Mouse (Mus musculus) c-Kit-positive CD71-positive TER-119-negative erythroid progenitor cells, embryonic 14.5 days (primary cell): ENCODE results near the gene Ppp1r3c.
"Not testable (repeated sequence)": the region's sequence is repeated elsewhere in the genome, so short reads cannot be mapped to it uniquely, and the experiment has no call there.

ENCODE experiments used
- DNase-seq: peaks from one replicate; pipeline ENCODE4 v3.0.0-alpha.2; 2013; ENCODE audit warnings: low read depth

The Ppp1r3c gene

GRCm38 (mm10) chr19:36736537-36736936 lies at the start of gene Ppp1r3c:
Gene Ppp1r3c (minus strand): TSS chr19:36736653.
- no peak for DNase-seq

- DNase-seq: no peak
Measured at GRCm38 (mm10) chr19:36783179-36783578, 46.7 kb upstream of the Ppp1r3c start.

GRCm38 (mm10) chr19:36782591-36782990 lies 46.1 kb upstream of the Ppp1r3c start:
- DNase-seq: no peak

- DNase-seq: no peak
Measured at GRCm38 (mm10) chr19:36781996-36782395, 45.5 kb upstream of the Ppp1r3c start.

- no peak for DNase-seq
Measured at GRCm38 (mm10) chr19:36780375-36780774, 43.9 kb upstream of the Ppp1r3c start.

- DNase-seq: no peak
Measured at GRCm38 (mm10) chr19:36779765-36780164, 43.3 kb upstream of the Ppp1r3c start.

GRCm38 (mm10) chr19:36775531-36775930 lies 39.1 kb upstream of the Ppp1r3c start:
- DNase-seq: no peak

- DNase-seq: no peak
Measured at GRCm38 (mm10) chr19:36773716-36774459, 37.4 kb upstream of the Ppp1r3c start.

GRCm38 (mm10) chr19:36768084-36768483 lies 31.6 kb upstream of the Ppp1r3c start:
- no peak for DNase-seq

- DNase-seq: no peak
Measured at GRCm38 (mm10) chr19:36764451-36764850, 28.0 kb upstream of the Ppp1r3c start.

GRCm38 (mm10) chr19:36748996-36749395 lies 12.5 kb upstream of the Ppp1r3c start:
- DNase-seq: no peak

GRCm38 (mm10) chr19:36742331-36742730 lies 5.9 kb upstream of the Ppp1r3c start:
- DNase-seq: no peak

GRCm38 (mm10) chr19:36739566-36740211 lies 3.2 kb upstream of the Ppp1r3c start:
- no peak for DNase-seq

- DNase-seq: no peak
Measured at GRCm38 (mm10) chr19:36738009-36738408, 1.6 kb upstream of the Ppp1r3c start.

GRCm38 (mm10) chr19:36737087-36737486 lies 634 bp upstream of the Ppp1r3c start:
- no peak for DNase-seq

- no peak for DNase-seq
Measured at GRCm38 (mm10) chr19:36734308-36735038, 2.0 kb downstream of the Ppp1r3c start.

- no peak for DNase-seq
Measured at GRCm38 (mm10) chr19:36733191-36733943, 3.1 kb downstream of the Ppp1r3c start.

GRCm38 (mm10) chr19:36731310-36731709 lies 5.1 kb downstream of the Ppp1r3c start:
- DNase-seq: no peak

- DNase-seq: not testable (repeated sequence)
Measured at GRCm38 (mm10) chr19:36730414-36730813, 6.0 kb downstream of the Ppp1r3c start.

- DNase-seq: no peak
Measured at GRCm38 (mm10) chr19:36728741-36729460, 7.6 kb downstream of the Ppp1r3c start.

GRCm38 (mm10) chr19:36724970-36725369 lies 11.5 kb downstream of the Ppp1r3c start:
- DNase-seq: no peak
